Mouse (Mus musculus) liver, embryonic 14.5 days (tissue): ENCODE results near the gene Chrnd. TPM values are rescaled to one million over a fixed set of nuclear protein-coding genes. Genes with fewer than 3 reads are reported as not detected.
A peak's percentile ranks its signal among the peaks of the same experiment; 100 is the strongest.

Experiments used
- ATAC-seq: fragments of 200-750 bp; cut with Nextera tagmentation; 2 replicates; pipeline ENCODE4 v1.8.0; 2017; ENCODE audit warnings: moderate number of reproducible peaks, mild to moderate bottlenecking, moderate library complexity; ENCODE audit not compliant: insufficient read depth
- DNase-seq, 3 experiments: peaks; one replicate each; pipeline ENCODE4 v3.0.0-alpha.2; 2012 to 2013; ENCODE audit warnings: low read depth in 3 of 3, low spot score in 3 of 3
- H3K27ac ChIP-seq: fragments of 300-500 bp; sonication (generic); 2 replicates; pipeline ENCODE4 v1.5.1; 2014; ENCODE audit warnings: moderate library complexity, mild to moderate bottlenecking, control low read depth, inconsistent platforms
- H3K27me3 ChIP-seq: fragments of 300-500 bp; sonication (generic); 2 replicates; pipeline ENCODE4 v1.6.1; 2014; ENCODE audit warnings: mild to moderate bottlenecking, low read length, moderate library complexity; ENCODE audit not compliant: control insufficient read depth, insufficient read depth
- H3K36me3 ChIP-seq: fragments of 300-500 bp; sonication (generic); replicated peaks from 2 replicates; pipeline ENCODE4 v1.6.1; 2014; ENCODE audit warnings: low read depth; ENCODE audit not compliant: control insufficient read depth, insufficient read depth
- H3K4me1 ChIP-seq, 2 experiments: fragments of 200-500 bp in 1 of 2; fragments of 300-500 bp in 1 of 2; sonication (generic) in 1 of 2; replicated peaks; 2 replicates each; pipeline ENCODE4 v1.6.1; 2012 to 2014; ENCODE audit warnings: antibody characterized with exemption in 1 of 2, inconsistent platforms in 1 of 2, low read length in 1 of 2; ENCODE audit not compliant: control insufficient read depth in 2 of 2, insufficient read depth in 2 of 2
- H3K4me2 ChIP-seq: fragments of 300-500 bp; sonication (generic); 2 replicates; pipeline ENCODE4 v1.6.1; 2014; ENCODE audit warnings: low read depth, mild to moderate bottlenecking, control low read depth, moderate library complexity
- H3K4me3 ChIP-seq, 2 experiments: fragments of 200-500 bp in 1 of 2; fragments of 300-500 bp in 1 of 2; sonication (generic) in 1 of 2; 2 replicates each; pipeline ENCODE4 v1.5.1; 2012 to 2014; ENCODE audit warnings: low read depth in 2 of 2, low read length in 2 of 2, mild to moderate bottlenecking in 2 of 2, control low read depth in 1 of 2, inconsistent platforms in 1 of 2, moderate library complexity in 1 of 2; ENCODE audit not compliant: insufficient read depth in 1 of 2
- H3K9ac ChIP-seq: fragments of 300-500 bp; sonication (generic); replicated peaks from 2 replicates; pipeline ENCODE4 v1.6.1; 2014; ENCODE audit warnings: mild to moderate bottlenecking, control low read depth, moderate library complexity
- H3K9me3 ChIP-seq: fragments of 300-500 bp; sonication (generic); 2 replicates; pipeline ENCODE4 v1.6.1; 2016; ENCODE audit warnings: low read length, mixed read lengths; ENCODE audit not compliant: control insufficient read depth
- CTCF ChIP-seq: IDR thresholded peaks from 2 replicates; pipeline ENCODE4 v1.5.1; 2016; ENCODE audit warnings: antibody characterized with exemption, low read depth, control low read depth
- EP300 ChIP-seq: IDR thresholded peaks from 2 replicates; pipeline ENCODE4 v1.6.1; 2016; ENCODE audit warnings: antibody characterized with exemption, low read depth
- WGBS: fragments of 180-500 bp; shearing (Covaris S2); extraction: QIAGEN DNeasy Blood & Tissue Kit; methylation state at CpG from one replicate; pipeline ENCODE4 v1.1.7; 2014; ENCODE audit not compliant: insufficient replicate concordance; 5-methylcytosine and 5-hydroxymethylcytosine counted together
- polyA plus RNA-seq, 2 experiments: library from polyadenylated mRNA; depleted of rRNA in 1 of 2; stranded (reverse) in 1 of 2; unstranded in 1 of 2; fragments of >200 nt; fragmentation: Nextera tagmentation in 1 of 2; extraction: Ambion mirVana in 1 of 2; gene quantifications; 2 replicates each; pipeline versions ENCODE4 v1.2.1 to v1.2.3; 2012 to 2014

Gene Chrnd
- polyA plus RNA-seq, 2 experiments: not detected

DNA sequence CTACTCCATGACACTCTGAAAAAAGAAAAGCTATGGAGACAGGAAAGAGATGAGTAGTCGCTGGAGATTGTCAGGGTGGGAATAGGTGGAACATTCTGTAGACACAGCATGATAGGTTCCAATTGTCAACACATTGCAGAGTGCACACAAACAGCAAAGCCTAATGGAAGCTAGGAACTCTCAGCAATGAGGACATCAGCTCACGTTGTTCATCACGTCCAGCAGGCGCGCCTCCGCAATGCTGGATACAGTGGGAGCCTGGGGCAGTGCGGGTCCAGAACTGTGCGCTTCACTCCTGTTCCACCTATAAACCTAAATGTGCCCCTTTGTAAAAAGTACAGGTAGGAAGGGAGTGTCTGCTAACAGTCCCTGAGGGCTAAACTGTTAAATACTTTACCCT, 52.6 kb downstream of the Chrnd start:
- H3K36me3 ChIP-seq: no peaks in the 10 kb centered on the region
- no peak for ATAC-seq
- WGBS: 82% methylated on average over 8 of the region's 8 CpGs
- H3K27ac ChIP-seq: no peak overlapping the region
- H3K4me3 ChIP-seq: no peak overlapping the region
- H3K9me3 ChIP-seq: no peaks in the 10 kb centered on the region
- peaks cover 0 to 9% of the 10 kb centered on the region in 2 experiments; a peak in 3 of 4 replicates for H3K4me1 ChIP-seq
- H3K27me3 ChIP-seq: no peaks in the 10 kb centered on the region
- DNase-seq: no peak
- no peak overlapping the region for H3K9ac ChIP-seq
- no peak for TF ChIP-seq CTCF
- no peak for TF ChIP-seq EP300
- no peak overlapping the region for H3K4me2 ChIP-seq

- H3K27ac ChIP-seq: no peak overlapping the region
- ATAC-seq (peak; percentile 65; the same call in 1 of the 2 replicates), DNase-seq (no peak)
- H3K4me1 ChIP-seq: peaks cover 0 to 9% of the 10 kb centered on the region in 2 experiments; a peak in 3 of 4 replicates
- no peak overlapping the region for H3K9ac ChIP-seq
- WGBS: 0% methylated on average over 1 of the region's 1 CpGs
- no peaks in the 10 kb centered on the region for H3K27me3 ChIP-seq
- peak; percentile 11; the same call in 1 of the 2 replicates for TF ChIP-seq EP300
- no peak for TF ChIP-seq CTCF
- H3K36me3 ChIP-seq: no peaks in the 10 kb centered on the region
- H3K4me3 ChIP-seq: no peak overlapping the region
- H3K4me2 ChIP-seq: no peak overlapping the region
- H3K9me3 ChIP-seq: no peaks in the 10 kb centered on the region
Measured at GRCm38 (mm10) chr1:87245430-87245829, 55.0 kb downstream of the Chrnd start.

DNA sequence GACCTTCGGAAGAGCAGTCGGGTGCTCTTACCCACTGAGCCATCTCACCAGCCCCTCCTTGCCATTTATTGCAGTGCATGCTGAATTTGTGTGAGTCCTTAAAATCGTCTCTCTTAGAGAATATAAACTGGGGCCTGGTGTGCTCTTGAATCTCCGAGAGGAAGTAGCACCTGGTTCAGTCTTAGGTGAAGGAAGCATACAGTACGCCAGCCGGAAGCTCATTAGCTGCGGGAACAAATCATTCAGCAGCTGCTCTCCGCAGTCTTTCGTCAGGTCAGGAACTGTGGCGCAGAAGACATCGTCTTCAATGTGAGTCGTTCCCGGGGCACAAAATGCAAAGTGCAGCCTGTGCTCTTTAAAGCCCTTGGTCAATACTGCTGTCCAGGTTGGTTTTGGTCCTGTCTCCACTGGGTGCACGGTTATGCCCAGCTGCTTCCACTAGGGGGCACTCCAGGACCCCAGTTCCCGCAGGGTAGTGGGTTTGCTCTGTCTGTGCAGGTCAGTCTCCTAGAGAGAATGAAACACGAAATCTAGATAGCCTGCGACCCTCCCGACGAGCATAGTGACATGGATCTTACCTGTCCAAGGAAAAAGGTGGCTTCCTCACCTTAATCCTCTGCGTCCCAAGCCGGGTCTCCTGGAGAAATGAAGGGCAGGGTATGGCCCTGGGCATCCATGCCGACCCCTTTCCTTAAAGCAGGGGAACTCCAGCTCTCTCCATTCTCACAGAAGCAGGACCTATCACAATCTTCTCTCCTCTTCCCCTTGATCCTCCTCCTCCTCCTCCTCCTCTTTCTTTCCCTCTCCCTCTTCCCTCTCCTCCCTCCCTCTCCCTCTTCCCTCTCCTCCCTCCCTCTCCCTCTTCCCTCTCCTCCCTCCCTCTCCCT, 55.8 kb downstream of the Chrnd start:
- H3K4me3 ChIP-seq: no peak overlapping the region
- TF ChIP-seq EP300 (no peak), CTCF (peak; percentile 96)
- WGBS: 21% methylated on average over 22 of the region's 22 CpGs
- peak; percentile 16 to 37 (median 20) for DNase-seq
- no peaks in the 10 kb centered on the region for H3K36me3 ChIP-seq
- peak overlapping the region; percentile 32 for H3K4me2 ChIP-seq
- H3K27ac ChIP-seq: no peak overlapping the region
- peaks cover 0 to 9% of the 10 kb centered on the region in 2 experiments; a peak in 3 of 4 replicates for H3K4me1 ChIP-seq
- H3K27me3 ChIP-seq: no peaks in the 10 kb centered on the region
- H3K9ac ChIP-seq: no peak overlapping the region
- no peaks in the 10 kb centered on the region for H3K9me3 ChIP-seq
- ATAC-seq: peak; percentile 68; the same call in 1 of the 2 replicates

Other genes with a start within 250 kb of the Chrnd start
- not detected in 2 replicates for gene Alppl2, start 100.7 kb upstream of the Chrnd start, polyA plus RNA-seq (2012; rRNA removed)
- not detected in 2 replicates for gene Alppl2, start 100.7 kb upstream of the Chrnd start, polyA plus RNA-seq (2014; fragmentation: Nextera tagmentation; extraction: Ambion mirVana)
- gene Alpi, start 89.0 kb upstream of the Chrnd start, polyA plus RNA-seq (2012; rRNA removed): not detected in 2 replicates
- gene Alpi, start 89.0 kb upstream of the Chrnd start, polyA plus RNA-seq (2014; fragmentation: Nextera tagmentation; extraction: Ambion mirVana): not detected in 2 replicates
- gene Akp3, start 65.6 kb upstream of the Chrnd start, polyA plus RNA-seq (2012; rRNA removed): not detected in 2 replicates
- gene Akp3, start 65.6 kb upstream of the Chrnd start, polyA plus RNA-seq (2014; fragmentation: Nextera tagmentation; extraction: Ambion mirVana): not detected in 2 replicates
- gene Ecel1, start 34.1 kb upstream of the Chrnd start, polyA plus RNA-seq (2012; rRNA removed): 0.02 and 0.11 TPM in 2 replicates
- gene Ecel1, start 34.1 kb upstream of the Chrnd start, polyA plus RNA-seq (2014; fragmentation: Nextera tagmentation; extraction: Ambion mirVana): not detected in 2 replicates
- not detected in 2 replicates for gene Prss56, start 7.3 kb upstream of the Chrnd start, polyA plus RNA-seq (2012; rRNA removed)
- gene Prss56, start 7.3 kb upstream of the Chrnd start, polyA plus RNA-seq (2014; fragmentation: Nextera tagmentation; extraction: Ambion mirVana): not detected in 2 replicates
- not detected in 2 replicates for gene Chrng, start 14.1 kb downstream of the Chrnd start, polyA plus RNA-seq (2012; rRNA removed)
- not detected in 2 replicates for gene Chrng, start 14.1 kb downstream of the Chrnd start, polyA plus RNA-seq (2014; fragmentation: Nextera tagmentation; extraction: Ambion mirVana)
- 18.9 and 34.8 TPM in 2 replicates for gene Eif4e2, start 23.3 kb downstream of the Chrnd start, polyA plus RNA-seq (2012; rRNA removed)
- 54.9 and 59.7 TPM in 2 replicates for gene Eif4e2, start 23.3 kb downstream of the Chrnd start, polyA plus RNA-seq (2014; fragmentation: Nextera tagmentation; extraction: Ambion mirVana)
- not detected in 2 replicates for gene Efhd1, start 73.8 kb downstream of the Chrnd start, polyA plus RNA-seq (2012; rRNA removed)
- gene Efhd1, start 73.8 kb downstream of the Chrnd start, polyA plus RNA-seq (2014; fragmentation: Nextera tagmentation; extraction: Ambion mirVana): not detected in 2 replicates
- 17.1 and 17.9 TPM in 2 replicates for gene Gigyf2, start 136.4 kb downstream of the Chrnd start, polyA plus RNA-seq (2012; rRNA removed)
- gene Gigyf2, start 136.4 kb downstream of the Chrnd start, polyA plus RNA-seq (2014; fragmentation: Nextera tagmentation; extraction: Ambion mirVana): 11.2 and 13.0 TPM in 2 replicates
- gene Kcnj13, start 204.1 kb downstream of the Chrnd start, polyA plus RNA-seq (2012; rRNA removed): not detected in 2 replicates
- not detected in 2 replicates for gene Kcnj13, start 204.1 kb downstream of the Chrnd start, polyA plus RNA-seq (2014; fragmentation: Nextera tagmentation; extraction: Ambion mirVana)